Mouse (Mus musculus): ENCODE measurements at regions not wholly inside any gene's neighbourhood (a gene's known extent, or its start where the extent isn't known, plus 50 kb on each side); places are given as distances from the start of the nearest gene placed in this dataset.

GRCm38 (mm10) chr13:70282731-70283130 lies 354.7 kb downstream of the Ice1 start:
- no peak for DNase-seq (ENCODE audit: low spot score in 2 of 2)

- no peak for DNase-seq (ENCODE audit: low spot score in 2 of 2)
Measured at GRCm38 (mm10) chr13:70283231-70283630, 354.2 kb downstream of the Ice1 start.

GRCm38 (mm10) chr13:70292713-70293112 lies 344.7 kb downstream of the Ice1 start:
- DNase-seq (ENCODE audit: low spot score in 2 of 2), result no peak

GRCm38 (mm10) chr13:70303953-70304525 lies 333.4 kb downstream of the Ice1 start:
- DNase-seq (ENCODE audit: low spot score in 2 of 2), result no peak

GRCm38 (mm10) chr13:70310516-70310915 lies 326.9 kb downstream of the Ice1 start:
- no peak for DNase-seq (ENCODE audit: low spot score in 2 of 2)

GRCm38 (mm10) chr13:70311226-70312055 lies 326.0 kb downstream of the Ice1 start:
- DNase-seq (ENCODE audit: low spot score in 2 of 2), result no peak

GRCm38 (mm10) chr13:70313205-70313604 lies 324.2 kb downstream of the Ice1 start:
- DNase-seq (ENCODE audit: low spot score in 2 of 2), result no peak

- DNase-seq (ENCODE audit: low spot score in 2 of 2), result no peak
Measured at GRCm38 (mm10) chr13:70323537-70323936, 313.9 kb downstream of the Ice1 start.

GRCm38 (mm10) chr13:70336069-70336468 lies 301.4 kb downstream of the Ice1 start:
- DNase-seq (ENCODE audit: low spot score in 2 of 2), result no peak

- DNase-seq (ENCODE audit: low spot score in 2 of 2), result no peak
Measured at GRCm38 (mm10) chr13:70340437-70340836, 297.0 kb downstream of the Ice1 start.

GRCm38 (mm10) chr13:70343191-70343734 lies 294.2 kb downstream of the Ice1 start:
- DNase-seq (ENCODE audit: low spot score in 2 of 2), result no peak

- no peak for DNase-seq (ENCODE audit: low spot score in 2 of 2)
Measured at GRCm38 (mm10) chr13:70343911-70344310, 293.5 kb downstream of the Ice1 start.

- no peak for DNase-seq (ENCODE audit: low spot score in 2 of 2)
Measured at GRCm38 (mm10) chr13:70344311-70344710, 293.1 kb downstream of the Ice1 start.

GRCm38 (mm10) chr13:70348456-70348855 lies 289.0 kb downstream of the Ice1 start:
- no peak for DNase-seq (ENCODE audit: low spot score in 2 of 2)

- DNase-seq (ENCODE audit: low spot score in 2 of 2), result no peak
Measured at GRCm38 (mm10) chr13:70348965-70349364, 288.5 kb downstream of the Ice1 start.

GRCm38 (mm10) chr13:70369647-70370046 lies 267.8 kb downstream of the Ice1 start:
- DNase-seq (ENCODE audit: low spot score in 2 of 2), result no peak

- no peak for DNase-seq (ENCODE audit: low spot score in 2 of 2)
Measured at GRCm38 (mm10) chr13:70380772-70381171, 256.7 kb downstream of the Ice1 start.

GRCm38 (mm10) chr13:70385292-70385691 lies 252.1 kb downstream of the Ice1 start:
- DNase-seq (ENCODE audit: low spot score in 2 of 2), result no peak

- DNase-seq (ENCODE audit: low spot score in 2 of 2), result no peak
Measured at GRCm38 (mm10) chr13:70412788-70413187, 224.6 kb downstream of the Ice1 start.

GRCm38 (mm10) chr13:70418156-70418555 lies 219.3 kb downstream of the Ice1 start:
- no peak for DNase-seq (ENCODE audit: low spot score in 2 of 2)

GRCm38 (mm10) chr13:70439419-70439818 lies 198.0 kb downstream of the Ice1 start:
- DNase-seq (ENCODE audit: low spot score in 2 of 2), result no peak

GRCm38 (mm10) chr13:70446940-70447339 lies 190.5 kb downstream of the Ice1 start:
- no peak for DNase-seq (ENCODE audit: low spot score in 2 of 2)

Measured in frontal cortex, postnatal 25 days (tissue).